Comparison of ENCODE assay signal across 15 mouse cellular contexts in genomic region chr10:61465009-61465408, GRCm38 (mm10). TPM values are rescaled to one million over a fixed set of nuclear protein-coding genes. Genes with fewer than 3 reads are reported as not detected.
DNase-seq lines count a peak whose midpoint lies in the region; ATAC-seq lines count a peak whose summit lies in the region.
"Had no signal": no experiment of that assay in that cellular context is flagged by ENCODE, and none has a peak within 500 bp of the region (broad histone marks: within the 10 kb centered on the region; RNA-seq: fewer than 3 reads in every experiment).

No protein-coding gene starts in this region.

- H3K36me3 ChIP-seq in intestine, embryonic 16.5 days (ENCODE audit: control insufficient read depth, insufficient read depth, low read length): no peaks in the 10 kb centered on the region
- H3K36me3 ChIP-seq: midbrain, embryonic 13.5 days had no signal

- DNase-seq in adrenal gland, adult (ENCODE audit: inconsistent age in 2 of 2, low spot score in 1 of 2): peak; percentile 20 to 69
- no peak for DNase-seq in adrenal gland, adult 18-20 months (ENCODE audit: low spot score in 2 of 2)
- DNase-seq in lung, postnatal 25 days (ENCODE audit: low spot score): peak; percentile 64
- DNase-seq in lung, postnatal 14 days: no peak
- peak; percentile 71 for DNase-seq in liver
- DNase-seq in left cerebral cortex, adult 8-10 months (ENCODE audit: low spot score in 2 of 2): no peak
- DNase-seq: cerebellum, adult 2 months; heart, postnatal 4 days; kidney, postnatal 10 days had no signal

- H3K27me3 ChIP-seq in intestine, embryonic 16.5 days (replicated peaks; ENCODE audit: control insufficient read depth, insufficient read depth, low read length): no peaks in the 10 kb centered on the region
- H3K27me3 ChIP-seq: midbrain, embryonic 13.5 days had no signal

- no peaks in the 10 kb centered on the region for H3K9me3 ChIP-seq in intestine, embryonic 16.5 days (ENCODE audit: control insufficient read depth, low read length)
- H3K9me3 ChIP-seq: midbrain, embryonic 13.5 days had no signal

- ATAC-seq in megakaryocyte-erythroid progenitor cell, adult 5-6 weeks (replicated peaks; ENCODE audit: low FRiP score, low TSS enrichment, poor library complexity, severe bottlenecking): peak; percentile 89
- no peak for ATAC-seq in intestine, embryonic 16.5 days
- ATAC-seq: inflammation-experienced regulatory T-cells, adult 6 months; midbrain, embryonic 13.5 days had no signal

- H3K4me3 ChIP-seq in intestine, embryonic 16.5 days (ENCODE audit: low read length): no peak overlapping the region
- H3K4me3 ChIP-seq: midbrain, embryonic 13.5 days had no signal

- H3K9ac ChIP-seq in intestine, embryonic 16.5 days (ENCODE audit: low read depth, low read length): no peak overlapping the region
- H3K9ac ChIP-seq: midbrain, embryonic 13.5 days had no signal

- no peaks in the 10 kb centered on the region for H3K4me1 ChIP-seq in intestine, embryonic 16.5 days (ENCODE audit: control insufficient read depth, insufficient read depth, low read length)
- H3K4me1 ChIP-seq: midbrain, embryonic 13.5 days had no signal

- H3K27ac ChIP-seq in intestine, embryonic 16.5 days (ENCODE audit: low read length): no peak overlapping the region
- H3K27ac ChIP-seq: midbrain, embryonic 13.5 days had no signal

- 72% methylated on average over 4 of the region's 4 CpGs for WGBS in intestine, embryonic 16.5 days

- H3K4me2 ChIP-seq in intestine, embryonic 16.5 days (ENCODE audit: low read depth, low read length): no peak overlapping the region
- H3K4me2 ChIP-seq: midbrain, embryonic 13.5 days had no signal

RNA-seq across cellular contexts. Expression of gene Lrrc20, which starts 10.6 kb away (rescaled TPM):
- 10 to 100 TPM in 1 of 2 experiments, 1 to 10 TPM in 1; 7.4 to 15.9 TPM for total RNA-seq in adrenal gland, adult 18-20 months (2021)
- 14.3 and 19.5 TPM in 2 replicates for total RNA-seq in megakaryocyte-erythroid progenitor cell, adult 5-6 weeks (2014; fragmentation: Nextera tagmentation)
- total RNA-seq in megakaryocyte-erythroid progenitor cell, adult 5-6 weeks (2017): 8.0 and 10.9 TPM in 2 replicates
- 10 to 100 TPM; 18.8 to 22.2 (median 20.4) TPM for total RNA-seq in left cerebral cortex, adult 8-10 months (2022)
- polyA plus RNA-seq in intestine, embryonic 16.5 days (2015; fragmentation: Nextera tagmentation; extraction: Ambion mirVana): 5.8 TPM in 2 replicates

RNA-seq across cellular contexts. Expression of gene Eif4ebp2, which starts 12.5 kb away (rescaled TPM):
- total RNA-seq in adrenal gland, adult 18-20 months (2021): 100 to 1,000 TPM; 111 to 113 TPM
- 170 and 205 TPM in 2 replicates for total RNA-seq in megakaryocyte-erythroid progenitor cell, adult 5-6 weeks (2014; fragmentation: Nextera tagmentation)
- 11.5 and 16.3 TPM in 2 replicates for total RNA-seq in megakaryocyte-erythroid progenitor cell, adult 5-6 weeks (2017)
- 10 to 100 TPM; 42.8 to 45.8 (median 44.4) TPM for total RNA-seq in left cerebral cortex, adult 8-10 months (2022)
- 59.6 and 64.1 TPM in 2 replicates for polyA plus RNA-seq in intestine, embryonic 16.5 days (2015; fragmentation: Nextera tagmentation; extraction: Ambion mirVana)

RNA-seq across cellular contexts. Expression of gene Nodal, which starts 47.2 kb away (rescaled TPM):
- not detected for total RNA-seq in adrenal gland, adult 18-20 months (2021)
- total RNA-seq in megakaryocyte-erythroid progenitor cell, adult 5-6 weeks (2014; fragmentation: Nextera tagmentation): not detected in 2 replicates
- not detected in 2 replicates for total RNA-seq in megakaryocyte-erythroid progenitor cell, adult 5-6 weeks (2017)
- total RNA-seq in left cerebral cortex, adult 8-10 months (2022): under 1 TPM; 0.21 to 0.30 (median 0.22) TPM
- polyA plus RNA-seq in intestine, embryonic 16.5 days (2015; fragmentation: Nextera tagmentation; extraction: Ambion mirVana): 0.15 and 0.16 TPM in 2 replicates
- total RNA-seq: layer of hippocampus, postnatal 10 days had no signal
- polyA plus RNA-seq: midbrain, embryonic 13.5 days; neural tube, embryonic 11.5 days had no signal

Comparison
In these comparisons a context has a peak if more than half of its experiments do, and no peak if none do; other contexts are left out.
1. DNase-seq: peak in adrenal gland, adult (2 of 2), lung, postnatal 25 days (single experiment) and liver (single experiment); none in adrenal gland, adult 18-20 months (0 of 2), lung, postnatal 14 days (single experiment) and left cerebral cortex, adult 8-10 months (0 of 2).